Mouse (Mus musculus) lung, postnatal 0 days (tissue): Measurements from ENCODE around the gene Sirt1.

Experiments used
- CTCF ChIP-seq: IDR thresholded peaks from 2 replicates; pipeline ENCODE4 v1.5.1; 2016; ENCODE audit warnings: antibody characterized with exemption, mild to moderate bottlenecking
- EP300 ChIP-seq: IDR thresholded peaks from 2 replicates; pipeline ENCODE4 v1.6.1; 2016; ENCODE audit warnings: antibody characterized with exemption, mild to moderate bottlenecking, control low read depth

DNA sequence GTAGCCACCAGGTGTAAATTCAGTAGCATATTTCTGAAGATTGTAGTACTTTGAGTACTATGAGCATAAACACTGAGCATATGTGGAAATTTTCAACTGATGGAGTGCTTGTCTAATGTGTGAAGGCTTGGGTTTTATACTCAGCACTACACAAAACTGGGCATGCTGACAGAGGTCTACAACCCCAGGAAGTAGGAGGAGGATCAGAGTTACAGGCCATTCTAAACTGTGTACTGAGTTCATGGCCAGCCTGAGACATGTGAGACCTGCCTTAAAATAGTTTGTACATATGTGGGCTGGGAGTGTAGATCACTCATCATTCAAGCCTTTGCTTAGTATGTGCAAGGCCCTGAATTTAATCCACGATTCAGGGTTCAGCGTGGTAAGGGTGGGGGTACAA is 79.1 kb downstream of the Sirt1 start:
- TF ChIP-seq CTCF (no peak), EP300 (no peak)
